Mouse (Mus musculus) left cerebral cortex, adult 8-10 months (tissue): ENCODE data around the gene Pmp22. TPM values are rescaled to one million over a fixed set of nuclear protein-coding genes. Genes with fewer than 3 reads are reported as not detected.
A peak's percentile ranks its signal among the peaks of the same experiment; 100 is the strongest.

Source experiments
- DNase-seq, 2 experiments: peaks; one replicate each; pipeline ENCODE4 v3.0.0; 2022; ENCODE audit warnings: low spot score in 2 of 2
- total RNA-seq, 4 experiments: library from RNA; stranded (reverse); gene quantifications; 2 replicates each; pipeline ENCODE4 v1.2.4; 2022

The Pmp22 gene
- total RNA-seq, result 10 to 100 TPM; 37.8 to 50.7 (median 45.0) TPM

- no peak for DNase-seq
These were observed at the start of gene Pmp22 for GRCm38 (mm10) chr11:63128784-63129183. Pmp22 (plus strand) TSS chr11:63128982.

- DNase-seq, result no peak
These were observed 44.2 kb upstream of the Pmp22 start for GRCm38 (mm10) chr11:63084536-63084935.

GRCm38 (mm10) chr11:63088672-63089071, 40.1 kb upstream of the Pmp22 start:
- DNase-seq, result no peak

- no peak for DNase-seq
These were observed 38.6 kb upstream of the Pmp22 start for GRCm38 (mm10) chr11:63090210-63090609.

- DNase-seq, result no peak
These were observed 37.8 kb upstream of the Pmp22 start for GRCm38 (mm10) chr11:63090986-63091385.

DNA sequence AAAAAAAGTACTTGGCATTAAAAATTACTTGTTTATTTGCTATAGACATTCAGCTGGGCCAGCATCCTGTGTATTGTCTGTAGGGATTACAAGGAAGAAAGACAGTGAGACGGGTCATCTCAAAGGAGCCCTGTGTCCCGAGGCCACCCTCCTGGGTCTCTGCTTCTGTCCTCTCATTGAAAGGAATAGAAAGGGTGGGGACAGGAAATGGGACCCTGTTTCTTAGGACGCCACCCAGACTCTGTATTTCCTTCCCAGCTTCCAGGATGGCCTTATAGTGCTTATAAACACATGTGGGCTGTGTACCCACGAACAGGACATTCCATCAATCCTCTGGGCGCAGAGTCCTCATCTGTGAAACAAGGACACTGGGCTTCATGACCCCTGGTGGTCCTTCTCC, 36.5 kb upstream of the Pmp22 start:
- no peak for DNase-seq

GRCm38 (mm10) chr11:63093601-63094000, 35.2 kb upstream of the Pmp22 start:
- no peak for DNase-seq

GRCm38 (mm10) chr11:63094496-63094895, 34.3 kb upstream of the Pmp22 start:
- DNase-seq, result no peak

- DNase-seq, result no peak
These were observed 30.8 kb upstream of the Pmp22 start for GRCm38 (mm10) chr11:63098016-63098415.

DNA sequence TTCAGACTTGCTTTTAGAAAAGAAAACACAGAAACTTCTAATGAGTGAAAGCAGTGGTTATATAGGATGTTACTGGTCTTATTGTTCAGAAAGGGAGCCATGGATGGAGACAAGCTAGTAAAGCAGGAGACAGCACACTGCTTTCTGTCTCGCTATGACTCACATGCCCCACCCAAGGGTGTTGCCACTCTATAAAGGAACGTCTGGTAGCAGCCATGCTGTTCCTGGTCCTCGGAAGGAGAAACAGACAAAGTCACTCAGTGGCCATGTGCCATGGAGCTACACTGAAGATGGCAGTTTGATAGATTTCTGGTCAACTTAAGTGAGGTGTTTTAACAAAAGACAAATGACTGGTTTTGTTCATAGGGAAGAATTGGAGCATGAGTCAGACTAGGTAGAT, 29.4 kb upstream of the Pmp22 start:
- DNase-seq, result no peak

DNA sequence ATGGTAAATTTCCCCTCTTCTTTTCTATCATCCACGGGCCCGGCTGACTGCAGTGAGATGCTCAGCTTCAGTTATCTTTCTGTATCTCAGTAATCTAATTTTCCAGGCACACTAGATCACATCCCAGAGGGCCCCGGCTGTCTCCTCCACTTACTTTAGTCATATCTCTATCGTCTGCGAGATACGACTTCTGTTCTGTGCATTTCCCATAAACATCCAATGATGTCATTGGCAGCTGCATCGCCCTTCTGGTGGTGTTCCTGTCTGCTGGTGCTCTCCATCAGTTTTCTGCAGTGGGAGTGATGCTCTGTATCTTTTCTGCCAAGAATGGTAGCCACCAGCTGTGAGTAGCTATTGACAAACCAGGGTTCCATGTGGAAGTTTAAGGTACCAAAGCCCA, 25.5 kb upstream of the Pmp22 start:
- DNase-seq, result peak in 1 of 2 experiments; percentile 34

GRCm38 (mm10) chr11:63104026-63104425, 24.8 kb upstream of the Pmp22 start:
- DNase-seq, result no peak

GRCm38 (mm10) chr11:63109230-63109775, 19.5 kb upstream of the Pmp22 start:
- DNase-seq, result no peak

- DNase-seq, result no peak
These were observed 18.5 kb upstream of the Pmp22 start for GRCm38 (mm10) chr11:63110329-63110728.

DNA sequence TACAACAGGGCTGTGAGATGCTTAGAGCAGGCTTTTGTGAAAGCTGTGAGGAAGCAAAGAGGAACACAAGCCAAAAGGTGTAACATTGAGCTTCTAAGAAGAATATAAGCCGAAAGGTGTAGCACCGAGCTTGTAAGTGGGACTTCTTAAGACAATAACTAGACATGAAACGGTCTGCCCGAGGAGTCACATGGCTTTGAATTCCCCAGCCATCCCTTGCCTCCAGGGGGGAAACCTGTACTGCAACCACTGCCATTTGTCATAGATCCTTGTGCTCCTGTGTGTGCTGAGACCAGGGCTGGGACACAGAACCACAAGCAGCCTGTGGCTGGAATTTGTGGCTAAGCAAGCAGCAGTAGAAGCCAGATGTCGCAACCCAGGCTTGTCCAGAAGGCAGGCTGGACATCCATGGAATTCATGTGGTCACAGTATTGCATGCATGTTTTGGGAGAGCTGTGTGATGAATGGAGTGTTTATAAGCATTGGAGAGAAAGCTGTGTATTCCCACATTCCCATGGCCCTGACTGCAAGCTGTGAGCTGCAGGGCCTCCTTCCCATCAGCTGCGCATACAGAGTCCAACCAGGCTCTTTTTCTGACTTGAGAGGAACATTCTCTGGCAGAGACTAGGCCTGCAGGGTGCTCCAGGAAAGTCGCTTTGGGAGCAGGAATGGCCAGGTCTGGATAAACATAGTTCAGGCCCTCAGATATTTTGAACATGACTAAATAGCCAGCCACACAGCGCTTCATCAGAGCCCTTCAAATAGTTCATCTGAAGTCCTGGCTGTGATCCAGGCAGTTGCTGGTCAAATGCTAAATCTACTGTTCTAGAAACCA, 13.8 kb upstream of the Pmp22 start:
- DNase-seq, result no peak

GRCm38 (mm10) chr11:63116652-63117051, 12.1 kb upstream of the Pmp22 start:
- DNase-seq, result no peak

GRCm38 (mm10) chr11:63117266-63117665, 11.5 kb upstream of the Pmp22 start:
- DNase-seq, result no peak

GRCm38 (mm10) chr11:63119791-63120190, 9.0 kb upstream of the Pmp22 start:
- DNase-seq, result no peak

DNA sequence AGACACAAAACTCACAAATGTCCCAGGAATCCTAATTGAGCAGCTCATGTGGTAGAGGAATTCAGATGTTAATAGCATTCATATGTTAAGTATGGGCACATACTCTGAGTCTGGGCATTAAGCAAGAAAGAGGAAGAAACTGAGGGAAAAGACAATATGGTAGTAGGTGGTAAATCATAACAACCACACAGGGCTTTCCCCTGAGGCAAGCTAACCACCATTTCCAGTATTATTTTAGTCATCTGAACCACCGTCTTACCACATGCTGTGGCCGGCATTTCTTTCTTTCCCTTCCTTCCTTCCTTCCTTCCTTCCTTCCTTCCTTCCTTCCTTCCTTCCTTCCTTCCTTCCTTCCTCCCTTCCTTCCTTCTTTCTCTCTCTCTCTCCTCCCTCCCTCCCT, 6.5 kb upstream of the Pmp22 start:
- no peak for DNase-seq

DNA sequence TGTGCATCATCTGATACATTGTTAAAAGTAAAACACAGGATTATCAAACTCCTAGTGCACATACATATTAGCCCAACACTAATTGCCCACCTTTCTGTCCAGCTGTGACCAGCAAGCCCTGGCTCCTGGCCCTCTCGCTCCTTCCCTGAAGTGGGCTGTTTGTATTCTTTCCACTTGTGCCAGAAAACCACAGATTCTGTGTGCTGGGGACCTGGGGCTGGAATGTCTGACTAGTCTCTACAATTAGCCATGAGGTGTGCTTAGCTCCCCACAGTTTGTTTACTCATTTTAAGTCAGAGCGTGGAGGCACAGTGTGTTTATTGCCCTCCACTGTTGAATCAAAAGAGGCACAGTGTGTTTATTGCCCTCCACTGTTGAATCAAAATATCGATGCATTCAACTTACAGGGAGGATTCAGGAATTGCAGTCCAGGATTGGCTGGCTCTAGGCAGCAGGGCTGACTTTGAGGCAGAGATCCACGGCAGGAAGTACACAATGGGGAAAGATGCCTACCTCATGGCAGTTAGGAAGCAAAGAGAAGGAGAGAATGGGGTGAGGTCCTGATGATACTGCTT, 5.9 kb upstream of the Pmp22 start:
- DNase-seq, result no peak

DNA sequence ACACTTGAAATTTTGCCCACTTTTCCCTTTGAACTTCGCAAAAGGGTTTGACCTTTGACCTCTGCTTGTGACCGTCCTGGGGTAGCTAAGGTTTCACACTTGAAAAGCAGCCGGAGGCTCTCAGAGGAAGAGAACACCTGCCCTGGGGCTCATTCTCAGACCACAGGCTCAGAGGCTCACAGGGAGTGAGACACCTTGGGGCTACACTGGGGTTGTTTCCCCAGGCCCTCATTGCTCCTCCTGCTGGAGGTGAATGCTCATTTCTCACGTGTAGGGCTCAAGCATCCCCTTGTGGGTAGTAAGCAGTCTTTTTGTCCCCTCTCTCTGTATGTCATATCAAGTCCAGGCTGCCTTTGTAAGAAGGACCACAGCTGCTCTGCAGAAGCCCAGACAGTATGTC, 4.5 kb upstream of the Pmp22 start:
- no peak for DNase-seq

DNA sequence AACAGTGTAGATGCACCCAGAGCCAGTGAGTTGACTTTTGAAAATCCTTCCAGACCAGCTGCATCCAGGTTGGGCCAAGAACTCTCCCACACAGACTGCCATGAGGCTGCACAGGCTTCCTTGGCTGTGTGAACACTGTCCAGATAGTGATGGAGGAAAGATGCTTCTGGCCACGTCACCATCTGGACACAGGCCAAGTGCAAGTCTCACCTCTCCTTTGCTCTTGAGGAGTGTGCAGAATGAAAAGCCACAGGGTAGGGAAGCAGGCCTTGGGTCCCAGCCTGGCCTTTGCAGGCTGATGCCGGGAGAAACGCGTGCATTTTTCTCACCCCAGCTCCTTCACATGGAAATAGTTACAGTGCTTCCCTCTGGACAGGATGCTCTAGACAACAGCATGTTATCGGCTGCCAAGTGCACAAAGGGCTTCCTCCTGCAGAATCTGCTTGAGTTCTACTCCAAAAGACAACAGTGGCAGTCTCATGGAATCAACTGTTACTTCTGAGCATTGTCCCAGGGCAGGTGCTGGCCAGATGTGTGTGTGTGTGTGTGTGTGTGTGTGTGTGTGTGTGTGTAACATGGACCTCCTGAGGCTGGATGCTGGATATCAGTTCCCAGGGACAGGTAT, 2.8 kb upstream of the Pmp22 start:
- DNase-seq, result no peak
